Mouse (Mus musculus): ENCODE measurements around the gene Poc1b.

Poc1b gene

GRCm38 (mm10) chr10:99115471-99116236, 8.8 kb downstream of the Poc1b start:
- no peak for DNase-seq (ENCODE audit: low spot score in 2 of 2)

- DNase-seq (ENCODE audit: low spot score in 2 of 2), result no peak
Observed at GRCm38 (mm10) chr10:99116237-99116632, 9.4 kb downstream of the Poc1b start.

- DNase-seq (ENCODE audit: low spot score in 2 of 2), result no peak
Observed at GRCm38 (mm10) chr10:99116650-99117615, 10.1 kb downstream of the Poc1b start.

- no peak for DNase-seq (ENCODE audit: low spot score in 2 of 2)
Observed at GRCm38 (mm10) chr10:99117876-99118275, 11.0 kb downstream of the Poc1b start.

- no peak for DNase-seq (ENCODE audit: low spot score in 2 of 2)
Observed at GRCm38 (mm10) chr10:99118697-99119096, 11.9 kb downstream of the Poc1b start.

- DNase-seq (ENCODE audit: low spot score in 2 of 2), result no peak
Observed at GRCm38 (mm10) chr10:99119471-99119870, 12.6 kb downstream of the Poc1b start.

- DNase-seq (ENCODE audit: low spot score in 2 of 2), result no peak
Observed at GRCm38 (mm10) chr10:99126225-99126624, 19.4 kb downstream of the Poc1b start, which contains the start of gene Phxr2. Gene Phxr2, minus strand, starts transcription at chr10:99126325.

GRCm38 (mm10) chr10:99126954-99127353, 20.1 kb downstream of the Poc1b start:
- no peak for DNase-seq (ENCODE audit: low spot score in 2 of 2)

- DNase-seq (ENCODE audit: low spot score in 2 of 2), result no peak
Observed at GRCm38 (mm10) chr10:99127691-99128261, 20.9 kb downstream of the Poc1b start.

- no peak for DNase-seq (ENCODE audit: low spot score in 2 of 2)
Observed at GRCm38 (mm10) chr10:99130611-99131010, 23.8 kb downstream of the Poc1b start.

GRCm38 (mm10) chr10:99131298-99131697, 24.5 kb downstream of the Poc1b start:
- no peak for DNase-seq (ENCODE audit: low spot score in 2 of 2)

- DNase-seq (ENCODE audit: low spot score in 2 of 2), result no peak
Observed at GRCm38 (mm10) chr10:99132189-99132588, 25.4 kb downstream of the Poc1b start.

GRCm38 (mm10) chr10:99132595-99133272, 25.9 kb downstream of the Poc1b start:
- no peak for DNase-seq (ENCODE audit: low spot score in 2 of 2)

- DNase-seq (ENCODE audit: low spot score in 2 of 2), result no peak
Observed at GRCm38 (mm10) chr10:99133321-99133875, 26.6 kb downstream of the Poc1b start.

GRCm38 (mm10) chr10:99136337-99136736, 29.5 kb downstream of the Poc1b start:
- DNase-seq (ENCODE audit: low spot score in 2 of 2), result no peak

GRCm38 (mm10) chr10:99145611-99146010, 38.8 kb downstream of the Poc1b start:
- no peak for DNase-seq (ENCODE audit: low spot score in 2 of 2)

- no peak for DNase-seq (ENCODE audit: low spot score in 2 of 2)
Observed at GRCm38 (mm10) chr10:99146596-99146995, 39.8 kb downstream of the Poc1b start.

- DNase-seq (ENCODE audit: low spot score in 2 of 2), result no peak
Observed at GRCm38 (mm10) chr10:99150016-99150415, 43.2 kb downstream of the Poc1b start.

- no peak for DNase-seq (ENCODE audit: low spot score in 2 of 2)
Observed at GRCm38 (mm10) chr10:99151580-99151979, 44.7 kb downstream of the Poc1b start.

GRCm38 (mm10) chr10:99152063-99152462, 45.2 kb downstream of the Poc1b start:
- no peak for DNase-seq (ENCODE audit: low spot score in 2 of 2)

GRCm38 (mm10) chr10:99154635-99155034, 47.8 kb downstream of the Poc1b start:
- DNase-seq (ENCODE audit: low spot score in 2 of 2), result no peak
